Mouse (Mus musculus): Measurements from ENCODE around the gene Prss56. TPM values are rescaled to one million over a fixed set of nuclear protein-coding genes. Genes with fewer than 3 reads are reported as not detected.

The Prss56 gene
- total RNA-seq (2015; ENCODE audit: low replicate concordance) (not detected in 2 replicates), total RNA-seq (2017; ENCODE audit: low replicate concordance) (not detected in 2 replicates)

DNA sequence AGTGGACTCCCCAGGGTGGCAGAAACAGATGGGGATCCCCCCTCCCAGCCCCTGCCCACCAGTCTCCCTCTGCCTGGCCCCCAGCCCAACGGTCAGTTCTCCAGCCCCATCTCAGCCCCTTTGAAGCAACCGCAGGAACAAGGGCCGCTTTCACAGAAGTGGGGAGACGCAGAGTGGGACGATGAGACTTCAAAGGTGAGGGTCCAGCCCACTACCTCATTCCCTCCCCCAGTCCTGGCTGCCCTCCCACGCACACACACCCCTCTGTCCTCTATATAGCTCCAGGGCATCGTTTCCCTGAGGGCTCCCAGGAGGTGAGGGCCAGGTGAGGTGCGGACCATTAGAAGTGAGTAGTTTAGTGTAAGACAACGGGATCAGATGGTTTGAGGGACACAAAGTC, at the start of gene Prss56:
Gene Prss56 (plus strand): TSS at position 301 of the 400 bp plus-strand sequence.
- ATAC-seq (replicated peaks; ENCODE audit: low FRiP score, poor library complexity, severe bottlenecking) = no peak

- no peak for ATAC-seq (replicated peaks; ENCODE audit: low FRiP score, poor library complexity, severe bottlenecking)
Measured at GRCm38 (mm10) chr1:87141550-87141949, 41.6 kb upstream of the Prss56 start.

DNA sequence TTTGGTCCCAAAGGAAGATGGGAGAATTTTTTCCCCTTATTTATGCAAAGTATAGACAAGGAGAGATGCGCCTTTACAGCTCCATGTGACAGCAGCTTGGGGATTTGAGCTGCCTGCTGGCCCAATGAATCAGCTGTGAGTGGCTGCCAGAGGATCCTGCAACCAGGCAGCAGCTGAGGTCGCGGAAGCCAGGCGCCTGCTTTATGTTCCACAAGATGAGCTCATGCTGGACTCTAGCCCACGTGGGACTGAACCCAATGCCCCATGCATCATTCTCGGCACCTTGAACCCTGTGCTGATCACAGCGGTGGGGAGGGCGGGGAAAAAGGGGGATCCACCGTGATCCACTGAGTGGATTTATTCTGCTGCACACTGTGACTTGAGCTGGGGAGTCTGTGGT, 40.7 kb upstream of the Prss56 start:
- no peak for ATAC-seq (replicated peaks; ENCODE audit: low FRiP score, poor library complexity, severe bottlenecking)

GRCm38 (mm10) chr1:87143141-87143540, 40.0 kb upstream of the Prss56 start:
- no peak for ATAC-seq (replicated peaks; ENCODE audit: low FRiP score, poor library complexity, severe bottlenecking)

DNA sequence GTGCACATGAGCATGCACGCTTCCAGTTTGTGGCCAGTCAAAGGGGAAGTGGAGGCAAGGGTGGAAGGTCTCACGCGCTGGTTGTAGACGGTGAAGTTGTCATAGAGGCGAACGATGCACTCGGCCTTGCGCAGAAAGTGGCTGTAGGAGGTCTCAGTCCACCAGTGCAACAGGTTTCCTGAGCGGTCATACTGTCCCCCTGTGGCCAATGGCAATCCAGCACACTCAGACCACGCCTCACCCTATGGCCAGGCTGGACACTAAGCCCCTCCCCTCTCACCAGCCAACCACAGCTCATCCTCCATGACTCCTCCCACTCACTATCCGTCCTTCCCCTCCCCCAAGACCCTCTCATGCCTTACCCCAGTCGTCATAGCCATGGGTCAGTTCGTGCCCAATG, 33.7 kb upstream of the Prss56 start:
- no peak for ATAC-seq (replicated peaks; ENCODE audit: low FRiP score, poor library complexity, severe bottlenecking)

DNA sequence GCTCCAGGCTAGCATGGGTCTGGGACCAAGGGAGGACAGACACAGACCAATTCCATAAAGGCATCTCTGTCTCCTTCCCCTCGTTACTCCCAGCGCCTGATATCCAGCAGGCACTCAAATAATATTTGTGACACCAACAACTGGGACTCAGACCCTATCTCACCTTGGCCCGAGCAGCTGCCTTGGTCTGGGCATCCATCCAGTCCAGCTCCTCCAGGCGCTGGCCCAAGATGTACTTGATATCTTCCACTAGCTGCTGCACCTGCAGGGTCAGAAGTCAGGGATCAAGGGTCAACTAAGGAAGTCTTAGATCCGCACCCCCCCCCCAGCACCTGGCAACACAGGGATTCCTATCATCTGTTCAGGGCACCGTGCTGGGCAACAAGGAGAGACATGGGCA, 31.8 kb upstream of the Prss56 start:
- no peak for ATAC-seq (replicated peaks; ENCODE audit: low FRiP score, poor library complexity, severe bottlenecking)

GRCm38 (mm10) chr1:87153776-87154500, 29.2 kb upstream of the Prss56 start:
- no peak for ATAC-seq (replicated peaks; ENCODE audit: low FRiP score, poor library complexity, severe bottlenecking)

DNA sequence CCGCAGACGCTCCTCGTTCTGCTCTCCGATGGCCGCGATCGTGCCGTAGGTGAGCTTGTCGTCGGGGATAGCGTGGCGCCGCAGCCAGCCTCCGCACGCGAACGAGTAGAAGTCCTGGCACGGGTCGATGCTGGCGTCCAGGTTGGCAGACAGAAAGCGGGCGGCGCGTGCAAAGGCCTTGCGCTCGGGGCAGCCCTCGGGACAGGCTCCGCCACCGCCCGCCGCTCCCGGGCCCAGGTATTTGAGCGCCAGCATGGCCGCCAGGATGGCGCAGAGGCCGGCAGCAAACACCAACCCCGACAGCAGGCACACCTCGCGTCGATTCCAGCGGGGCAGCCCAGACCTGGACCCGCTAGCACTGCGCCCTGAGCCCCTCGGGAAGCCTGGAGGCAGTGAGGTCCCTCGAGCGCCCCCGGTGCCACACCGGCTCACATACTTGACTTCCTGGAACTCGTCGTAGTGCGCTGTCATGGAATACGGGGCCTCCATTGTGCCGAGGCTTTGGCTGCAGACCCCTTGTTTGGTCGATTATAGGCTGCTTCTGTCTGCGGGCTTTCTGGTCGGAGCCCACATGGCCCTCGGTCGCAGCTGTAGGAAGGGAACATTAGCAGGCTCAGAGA, 28.5 kb upstream of the Prss56 start:
- ATAC-seq (replicated peaks; ENCODE audit: low FRiP score, poor library complexity, severe bottlenecking) = no peak

GRCm38 (mm10) chr1:87155531-87156198, 27.4 kb upstream of the Prss56 start:
- ATAC-seq (replicated peaks; ENCODE audit: low FRiP score, poor library complexity, severe bottlenecking) = no peak

GRCm38 (mm10) chr1:87156199-87156587, 26.9 kb upstream of the Prss56 start, which contains the start of gene Ecel1:
Gene Ecel1, minus strand, starts transcription at chr1:87156521.
- ATAC-seq (replicated peaks; ENCODE audit: low FRiP score, poor library complexity, severe bottlenecking) = no peak

GRCm38 (mm10) chr1:87159396-87159795, 23.7 kb upstream of the Prss56 start:
- ATAC-seq (replicated peaks; ENCODE audit: low FRiP score, poor library complexity, severe bottlenecking) = no peak

- ATAC-seq (replicated peaks; ENCODE audit: low FRiP score, poor library complexity, severe bottlenecking) = no peak
Measured at GRCm38 (mm10) chr1:87164164-87164795, 18.8 kb upstream of the Prss56 start.

DNA sequence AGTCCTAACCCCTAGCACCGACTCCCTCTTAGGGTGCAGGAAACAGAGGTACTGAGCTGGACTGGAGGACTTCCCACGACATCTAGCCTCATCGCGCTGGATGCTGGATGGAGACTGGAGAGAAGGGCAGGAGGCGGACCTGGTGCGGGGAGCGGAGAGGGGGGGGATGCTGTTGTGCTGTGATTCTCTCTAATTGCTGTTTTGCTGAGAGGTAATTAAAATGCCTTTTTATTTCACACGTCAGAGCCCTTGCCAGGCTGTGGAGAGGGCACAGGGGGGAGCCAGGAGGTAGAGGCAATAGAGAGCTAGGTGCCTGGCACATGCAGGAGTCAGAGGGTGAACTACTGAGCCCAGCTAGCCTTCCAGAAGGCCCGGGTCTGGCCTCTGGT, 18.3 kb upstream of the Prss56 start:
- no peak for ATAC-seq (replicated peaks; ENCODE audit: low FRiP score, poor library complexity, severe bottlenecking)

DNA sequence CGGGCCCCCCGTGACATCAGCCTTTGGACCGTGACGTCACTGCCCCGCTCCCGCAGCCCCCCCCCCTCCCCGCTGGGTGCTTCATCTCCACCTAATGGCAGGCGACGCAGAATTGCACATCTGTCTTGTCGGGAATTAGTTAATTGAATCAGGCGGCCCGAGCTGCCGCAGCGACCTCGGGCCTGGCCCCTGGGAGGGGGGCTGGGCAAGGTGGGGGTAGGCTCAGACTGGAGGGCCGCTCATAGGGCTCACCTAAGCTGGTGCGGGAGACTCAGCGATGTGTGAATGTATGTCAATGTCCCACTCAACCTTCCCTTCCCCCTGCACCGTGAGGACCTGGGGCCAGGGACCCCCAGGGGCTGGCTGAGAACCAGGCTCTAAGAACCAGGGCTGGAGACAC, 12.7 kb upstream of the Prss56 start:
- ATAC-seq (replicated peaks; ENCODE audit: low FRiP score, poor library complexity, severe bottlenecking) = no peak

DNA sequence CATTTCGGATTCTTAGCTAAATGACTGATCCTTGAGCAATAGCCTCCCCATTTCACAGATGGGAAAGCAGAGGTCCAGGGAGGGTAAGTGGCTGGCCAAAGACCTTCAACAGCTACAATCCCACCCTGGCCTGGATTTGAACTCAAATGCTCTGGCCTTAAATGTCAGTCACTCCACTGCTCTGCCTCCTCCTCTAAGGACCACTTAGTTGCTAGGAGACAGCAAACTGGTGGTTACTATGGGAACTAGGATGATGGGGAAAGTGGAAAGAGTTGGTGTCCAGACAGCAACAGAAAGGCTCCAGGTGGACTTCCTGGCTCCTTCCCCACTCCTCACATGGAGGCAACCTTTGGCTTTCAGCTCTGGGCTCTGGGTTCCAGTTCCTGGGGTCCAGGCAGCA, 11.8 kb upstream of the Prss56 start:
- ATAC-seq (replicated peaks; ENCODE audit: low FRiP score, poor library complexity, severe bottlenecking) = no peak

- ATAC-seq (replicated peaks; ENCODE audit: low FRiP score, poor library complexity, severe bottlenecking) = no peak
Measured at GRCm38 (mm10) chr1:87172316-87172715, 10.8 kb upstream of the Prss56 start.

- ATAC-seq (replicated peaks; ENCODE audit: low FRiP score, poor library complexity, severe bottlenecking) = no peak
Measured at GRCm38 (mm10) chr1:87174006-87174955, 8.8 kb upstream of the Prss56 start.

DNA sequence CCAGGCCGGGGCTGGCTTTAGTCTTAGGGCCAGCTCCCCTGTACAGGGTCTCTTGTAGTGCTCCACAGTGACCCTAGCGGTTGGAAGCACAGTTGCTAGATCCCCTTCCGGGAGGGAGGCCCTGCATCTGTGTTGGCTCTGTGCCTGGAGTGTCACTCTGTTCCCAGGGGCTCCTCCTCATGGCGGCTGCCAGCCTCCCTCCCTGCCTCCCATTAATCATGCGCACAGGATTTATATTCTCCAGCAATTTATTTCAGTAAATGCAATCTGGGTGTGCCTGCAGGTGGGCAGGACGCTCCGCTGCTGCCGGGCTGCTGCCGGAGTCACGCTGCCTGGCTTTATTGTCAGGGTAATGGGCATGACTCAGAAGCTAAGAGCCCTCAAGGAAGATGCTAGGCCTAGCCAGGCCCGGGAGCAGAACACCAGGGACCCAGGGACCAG, 7.2 kb upstream of the Prss56 start:
- ATAC-seq (replicated peaks; ENCODE audit: low FRiP score, poor library complexity, severe bottlenecking) = no peak

DNA sequence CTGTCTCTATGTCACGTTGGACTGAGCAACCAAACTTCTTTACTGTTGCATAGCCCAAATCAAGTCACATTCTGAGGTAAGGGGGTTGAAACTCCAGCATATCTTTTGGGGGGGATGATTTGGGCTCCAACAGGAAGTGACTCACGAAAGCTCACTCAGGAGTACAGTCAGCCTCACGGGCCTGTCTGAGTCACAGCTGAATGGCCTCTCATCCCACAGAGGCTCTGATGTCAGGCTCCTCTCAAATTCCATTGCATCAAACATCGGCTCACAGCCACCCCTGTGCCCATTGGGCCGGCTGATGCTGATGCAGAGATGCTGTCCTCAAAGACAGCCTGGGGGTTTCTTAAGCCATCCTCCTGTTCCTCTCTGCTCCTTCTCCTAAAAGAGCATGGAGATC, 2.2 kb upstream of the Prss56 start:
- no peak for ATAC-seq (replicated peaks; ENCODE audit: low FRiP score, poor library complexity, severe bottlenecking)
